Mouse (Mus musculus) stomach, embryonic 15.5 days (tissue): ENCODE measurements around the gene 9930022D16Rik. TPM values are rescaled to one million over a fixed set of nuclear protein-coding genes. Genes with fewer than 3 reads are reported as not detected.

Experiments
- ATAC-seq: fragments of 200-750 bp; cut with Nextera tagmentation; 2 replicates; pipeline ENCODE4 v1.8.0; 2017; ENCODE audit warnings: low read depth, moderate number of reproducible peaks, moderate TSS enrichment; ENCODE audit not compliant: insufficient read depth, low FRiP score
- H3K27ac ChIP-seq: fragments of 300-500 bp; sonication (generic); 2 replicates; pipeline ENCODE4 v1.5.1; 2015; ENCODE audit warnings: mild to moderate bottlenecking, inconsistent platforms
- H3K27me3 ChIP-seq: fragments of 300-500 bp; sonication (generic); replicated peaks from 2 replicates; pipeline ENCODE4 v1.6.1; 2015; ENCODE audit warnings: inconsistent platforms
- H3K36me3 ChIP-seq: fragments of 300-500 bp; sonication (generic); 2 replicates; pipeline ENCODE4 v1.6.1; 2015; ENCODE audit warnings: inconsistent platforms
- H3K4me1 ChIP-seq: fragments of 300-500 bp; sonication (generic); 2 replicates; pipeline ENCODE4 v1.6.1; 2015; ENCODE audit warnings: inconsistent platforms
- H3K4me2 ChIP-seq: fragments of 300-500 bp; sonication (generic); 2 replicates; pipeline ENCODE4 v1.6.1; 2015; ENCODE audit warnings: mild to moderate bottlenecking, inconsistent platforms
- H3K4me3 ChIP-seq: fragments of 300-500 bp; sonication (generic); replicated peaks from 2 replicates; pipeline ENCODE4 v1.5.1; 2015; ENCODE audit warnings: inconsistent platforms
- H3K9ac ChIP-seq: fragments of 300-500 bp; sonication (generic); 2 replicates; pipeline ENCODE4 v1.6.1; 2015; ENCODE audit warnings: inconsistent platforms
- H3K9me3 ChIP-seq: fragments of 300-500 bp; sonication (generic); 2 replicates; pipeline ENCODE4 v1.6.1; 2016; ENCODE audit warnings: inconsistent platforms
- WGBS: fragments of 180-500 bp; shearing (Covaris S2); methylation state at CpG from one replicate; pipeline ENCODE4 v1.1.7; 2015; 5-methylcytosine and 5-hydroxymethylcytosine counted together
- polyA plus RNA-seq: library from polyadenylated mRNA; unstranded; fragments of >200 nt; fragmentation: Nextera tagmentation; extraction: Ambion mirVana; gene quantifications from 2 replicates; pipeline ENCODE4 v1.2.1, GENCODE M21; 2015

The 9930022D16Rik gene
- polyA plus RNA-seq, 1 experiment from 2014 or later: not detected

DNA sequence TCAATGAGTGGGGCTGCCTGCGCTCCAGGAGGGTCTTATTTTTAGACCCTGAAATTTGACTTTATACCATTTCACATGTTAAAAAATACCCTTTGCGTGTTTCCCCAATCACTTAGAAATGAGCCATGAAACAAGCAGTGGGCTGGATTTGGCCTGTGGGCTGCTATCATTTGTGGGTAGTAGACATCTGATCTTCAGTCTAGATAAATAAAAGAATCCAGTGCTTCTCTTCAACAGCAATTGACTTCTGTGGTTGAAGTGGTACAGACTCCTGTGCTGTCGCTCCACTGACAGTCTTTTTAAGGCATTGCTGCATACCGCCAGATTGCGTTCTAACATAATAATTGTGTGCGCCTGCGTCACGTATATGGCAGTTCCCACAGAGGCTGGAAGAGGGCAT, 28.4 kb upstream of the 9930022D16Rik start:
- Histone ChIP-seq H3K9me3 (no peaks in the 10 kb centered on the region), H3K4me1 (0 out of 2 replicates have a peak, but pooled peaks cover 10% of the 10 kb centered on the region), H3K4me3 (no peak overlapping the region), H3K27me3 (no peaks in the 10 kb centered on the region), H3K4me2 (no peak overlapping the region), H3K36me3 (no peaks in the 10 kb centered on the region), H3K27ac (no peak overlapping the region), H3K9ac (no peak overlapping the region)
- ATAC-seq: no peak
- 90% methylated on average over 8 of the region's 8 CpGs for WGBS

DNA sequence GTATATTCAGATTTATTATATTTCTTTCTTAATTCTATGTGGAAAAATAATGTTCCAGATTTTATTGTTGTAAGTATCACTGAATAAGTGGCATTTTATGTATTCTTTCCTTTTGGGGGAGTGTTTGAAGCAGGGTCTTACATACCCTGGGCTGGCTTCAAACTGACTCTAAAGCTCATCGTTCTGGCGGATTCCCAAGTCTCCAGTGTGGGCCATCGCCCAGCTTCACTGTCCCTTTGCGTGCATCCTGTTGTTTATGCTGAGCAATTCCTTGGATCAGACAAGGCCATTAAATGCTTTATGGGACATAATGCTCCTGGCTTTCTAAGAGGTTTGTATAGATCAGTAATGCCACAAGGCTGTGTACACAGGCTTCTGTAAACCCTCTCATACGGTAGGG, 24.7 kb upstream of the 9930022D16Rik start:
- H3K9me3 ChIP-seq: no peaks in the 10 kb centered on the region
- ATAC-seq: no peak
- H3K9ac ChIP-seq: no peak overlapping the region
- no peak overlapping the region for H3K4me3 ChIP-seq
- no peak overlapping the region for H3K4me2 ChIP-seq
- no peak overlapping the region for H3K27ac ChIP-seq
- H3K36me3 ChIP-seq: no peaks in the 10 kb centered on the region
- 0 out of 2 replicates have a peak, but pooled peaks cover 10% of the 10 kb centered on the region for H3K4me1 ChIP-seq
- WGBS: 62% methylated on average over 5 of the region's 5 CpGs
- no peaks in the 10 kb centered on the region for H3K27me3 ChIP-seq

DNA sequence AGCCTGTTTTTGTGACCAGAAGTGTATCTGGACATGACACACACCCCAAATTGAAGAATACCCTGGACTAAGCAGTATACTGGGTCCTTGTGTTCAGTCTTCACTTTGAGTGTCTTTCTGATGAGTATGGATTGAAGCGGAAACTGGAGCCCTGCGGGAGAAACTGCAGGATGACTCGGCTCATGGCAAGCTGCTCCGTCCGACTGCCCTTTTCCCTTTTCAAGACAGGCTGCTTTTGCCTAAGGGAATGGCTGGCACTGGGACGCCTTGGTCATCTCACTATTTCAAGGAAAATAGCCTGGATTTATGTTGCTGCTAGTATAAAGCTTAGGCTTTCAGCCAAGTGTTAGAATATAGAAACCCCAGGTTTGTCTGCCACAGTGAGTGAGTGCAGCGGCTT, 22.5 kb upstream of the 9930022D16Rik start:
- Histone ChIP-seq H3K27me3 (no peaks in the 10 kb centered on the region), H3K36me3 (peaks cover 8% of the 10 kb centered on the region), H3K4me3 (no peak overlapping the region), H3K4me1 (0 out of 2 replicates have a peak, but pooled peaks cover 10% of the 10 kb centered on the region), H3K9ac (no peak overlapping the region), H3K27ac (no peak overlapping the region), H3K9me3 (no peaks in the 10 kb centered on the region), H3K4me2 (no peak overlapping the region)
- WGBS: 92% methylated on average over 7 of the region's 7 CpGs
- ATAC-seq: no peak

DNA sequence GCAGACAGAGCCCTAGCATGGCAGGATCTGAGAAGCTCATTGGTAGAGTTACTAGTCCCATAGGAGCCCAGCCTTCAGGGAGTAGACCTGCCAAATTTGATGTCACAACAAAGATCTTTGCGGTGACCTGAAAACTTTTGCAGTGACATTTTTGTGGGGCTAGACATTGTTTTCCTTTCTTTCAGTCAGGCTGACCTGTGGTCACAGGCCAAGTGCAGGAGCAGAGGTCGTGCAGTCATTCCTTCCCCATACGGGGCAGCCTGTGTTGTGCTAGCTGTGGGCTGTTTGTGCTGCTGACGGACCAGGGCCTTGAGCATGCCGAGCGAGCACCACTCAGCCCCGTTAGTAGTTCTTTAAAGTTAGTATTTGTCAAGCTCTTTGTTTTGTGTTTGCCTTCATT, 22.0 kb upstream of the 9930022D16Rik start:
- Histone ChIP-seq H3K27me3 (no peaks in the 10 kb centered on the region), H3K4me1 (0 out of 2 replicates have a peak, but pooled peaks cover 10% of the 10 kb centered on the region), H3K36me3 (peaks cover 11% of the 10 kb centered on the region), H3K9ac (no peak overlapping the region), H3K4me2 (no peak overlapping the region), H3K4me3 (no peak overlapping the region), H3K9me3 (no peaks in the 10 kb centered on the region), H3K27ac (no peak overlapping the region)
- ATAC-seq: no peak
- WGBS: 66% methylated on average over 7 of the region's 7 CpGs

DNA sequence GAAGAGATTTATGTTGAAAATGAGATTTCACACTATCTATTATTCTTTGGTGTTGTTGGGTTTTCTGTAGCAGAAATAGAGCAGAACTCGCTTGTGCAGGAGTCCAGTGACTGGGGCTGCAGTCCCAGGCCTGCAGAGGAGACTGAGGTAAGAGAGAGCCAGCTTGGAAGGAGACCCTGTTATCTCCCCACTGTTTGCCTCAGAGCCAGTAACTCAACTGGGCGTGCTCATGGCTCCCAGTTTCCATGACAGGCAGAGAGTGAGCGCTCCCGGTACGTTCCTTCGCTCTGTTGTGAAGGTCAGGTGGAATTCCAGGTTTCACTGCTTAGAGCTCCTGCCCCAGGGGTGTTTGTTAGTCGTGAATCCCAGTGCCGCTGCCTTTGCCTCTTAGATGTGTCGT, 21.1 kb upstream of the 9930022D16Rik start:
- no peak overlapping the region for H3K27ac ChIP-seq
- H3K27me3 ChIP-seq: no peaks in the 10 kb centered on the region
- peaks cover 17% of the 10 kb centered on the region for H3K36me3 ChIP-seq
- H3K4me1 ChIP-seq: 0 out of 2 replicates have a peak, but pooled peaks cover 10% of the 10 kb centered on the region
- no peaks in the 10 kb centered on the region for H3K9me3 ChIP-seq
- no peak overlapping the region for H3K4me2 ChIP-seq
- no peak overlapping the region for H3K9ac ChIP-seq
- no peak overlapping the region for H3K4me3 ChIP-seq
- 79% methylated on average over 9 of the region's 9 CpGs for WGBS
- ATAC-seq: no peak

DNA sequence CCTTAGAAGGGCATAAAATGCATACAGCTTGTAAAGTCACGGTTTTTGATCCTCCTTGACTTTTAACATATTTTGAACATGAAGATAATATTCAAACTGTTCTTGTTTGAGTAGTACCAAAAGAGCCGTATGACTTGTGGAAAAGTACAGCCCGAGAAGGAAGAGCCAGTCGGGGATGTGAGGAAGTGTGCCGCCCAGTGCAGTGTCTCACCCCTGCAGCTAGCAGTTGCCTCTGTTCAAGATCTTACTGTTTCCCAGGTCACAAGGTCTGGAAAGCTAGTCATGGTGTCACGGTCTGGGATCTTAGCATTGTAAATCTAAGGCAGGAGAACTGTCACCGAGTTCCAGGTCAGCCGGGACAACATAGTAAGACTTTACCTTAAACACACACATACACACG, 19.0 kb upstream of the 9930022D16Rik start:
- H3K36me3 ChIP-seq: peaks cover 17% of the 10 kb centered on the region
- ATAC-seq: no peak
- WGBS: 85% methylated on average over 9 of the region's 9 CpGs

DNA sequence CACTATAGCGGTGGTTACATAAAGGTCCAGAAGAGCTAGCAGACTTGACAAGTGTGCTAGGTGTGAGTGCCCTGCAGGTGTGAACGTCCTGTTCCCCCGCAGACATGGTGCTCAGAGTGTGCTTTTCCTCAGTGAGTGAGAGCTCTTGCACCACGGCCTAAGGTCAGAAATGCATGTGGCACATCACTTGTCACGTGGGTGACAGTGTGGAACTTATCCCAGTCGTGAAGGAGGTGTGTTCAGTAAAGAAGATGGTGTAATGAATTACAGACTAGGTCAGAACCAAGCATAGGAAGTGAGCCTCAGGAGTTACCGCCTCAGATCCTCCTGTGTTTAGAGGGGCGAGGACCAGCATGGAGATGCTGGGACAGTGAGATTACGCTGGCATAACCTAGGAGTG, 18.4 kb upstream of the 9930022D16Rik start:
- peaks cover 17% of the 10 kb centered on the region for H3K36me3 ChIP-seq
- no peaks in the 10 kb centered on the region for H3K4me1 ChIP-seq
- ATAC-seq: no peak
- no peak overlapping the region for H3K27ac ChIP-seq
- H3K9ac ChIP-seq: no peak overlapping the region
- 89% methylated on average over 9 of the region's 9 CpGs for WGBS
- no peaks in the 10 kb centered on the region for H3K27me3 ChIP-seq
- no peaks in the 10 kb centered on the region for H3K9me3 ChIP-seq
- H3K4me3 ChIP-seq: no peak overlapping the region
- H3K4me2 ChIP-seq: no peak overlapping the region

More for the DNA sequence above, 19.0 kb upstream of the 9930022D16Rik start:
- H3K27ac ChIP-seq: no peak overlapping the region
- no peaks in the 10 kb centered on the region for H3K4me1 ChIP-seq
- H3K4me2 ChIP-seq: no peak overlapping the region
- no peak overlapping the region for H3K4me3 ChIP-seq
- H3K9me3 ChIP-seq: no peaks in the 10 kb centered on the region
- no peak overlapping the region for H3K9ac ChIP-seq
- H3K27me3 ChIP-seq: no peaks in the 10 kb centered on the region

DNA sequence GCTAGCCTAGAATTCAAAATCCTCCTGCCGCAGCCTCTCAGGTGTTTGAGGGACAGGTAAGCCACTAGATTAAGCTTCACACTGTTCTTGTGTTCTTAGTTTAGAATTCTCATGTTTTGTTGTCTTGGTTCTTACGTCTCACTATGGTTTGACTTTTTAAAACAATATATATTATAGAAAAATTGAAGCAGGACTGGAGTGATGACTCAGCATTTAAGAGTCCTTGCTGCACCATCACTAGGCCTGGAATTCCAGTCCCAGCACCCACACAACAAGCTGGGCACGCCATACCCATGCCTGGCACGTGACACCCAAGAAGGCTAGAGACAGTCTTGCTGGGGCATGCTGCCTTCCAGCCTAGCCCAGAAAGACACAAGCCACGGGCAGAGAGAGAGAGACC, 7.3 kb upstream of the 9930022D16Rik start:
- Histone ChIP-seq H3K36me3 (no peaks in the 10 kb centered on the region), H3K4me1 (no peaks in the 10 kb centered on the region), H3K4me3 (no peak overlapping the region), H3K9me3 (no peaks in the 10 kb centered on the region), H3K4me2 (no peak overlapping the region), H3K27ac (no peak overlapping the region), H3K9ac (no peak overlapping the region), H3K27me3 (no peaks in the 10 kb centered on the region)
- 86% methylated on average over 5 of the region's 5 CpGs for WGBS
- ATAC-seq: no peak

DNA sequence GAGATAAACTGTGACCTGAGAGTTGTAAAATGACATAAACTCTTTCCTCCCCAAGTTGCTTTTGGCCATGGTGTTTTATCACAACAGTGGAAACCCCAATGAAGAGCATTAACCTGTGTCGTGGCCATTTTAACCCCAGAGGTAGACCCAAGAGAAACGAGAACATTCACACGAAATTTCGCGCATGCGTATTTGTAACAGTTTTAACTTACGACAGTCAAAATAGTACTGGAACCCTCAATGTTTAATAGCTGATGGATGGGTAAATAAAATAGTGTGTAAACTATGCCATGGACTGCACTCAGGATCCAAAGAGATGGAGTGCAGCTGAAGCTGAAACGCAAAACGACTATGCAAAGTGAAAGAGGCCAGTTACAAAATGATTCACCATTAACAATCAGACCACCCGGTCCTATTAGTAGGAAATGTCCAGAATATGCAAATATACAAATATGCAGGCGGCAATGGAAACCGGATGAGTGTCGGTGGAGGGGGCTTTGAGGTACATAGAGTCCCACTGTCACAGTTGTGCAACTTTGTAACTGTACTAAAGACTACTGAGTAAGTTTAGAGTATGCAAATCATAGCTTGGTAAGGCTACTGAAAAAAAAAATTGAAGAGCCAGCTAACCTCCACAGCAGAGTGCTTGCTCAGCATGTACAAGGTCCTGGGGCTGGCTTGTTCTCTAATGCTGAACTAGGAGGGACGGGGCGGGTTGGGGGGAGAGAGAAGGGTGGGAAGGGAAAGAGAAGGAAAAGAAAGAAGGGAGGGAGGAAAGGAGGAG, 3.3 kb upstream of the 9930022D16Rik start:
- no peaks in the 10 kb centered on the region for H3K27me3 ChIP-seq
- H3K36me3 ChIP-seq: no peaks in the 10 kb centered on the region

DNA sequence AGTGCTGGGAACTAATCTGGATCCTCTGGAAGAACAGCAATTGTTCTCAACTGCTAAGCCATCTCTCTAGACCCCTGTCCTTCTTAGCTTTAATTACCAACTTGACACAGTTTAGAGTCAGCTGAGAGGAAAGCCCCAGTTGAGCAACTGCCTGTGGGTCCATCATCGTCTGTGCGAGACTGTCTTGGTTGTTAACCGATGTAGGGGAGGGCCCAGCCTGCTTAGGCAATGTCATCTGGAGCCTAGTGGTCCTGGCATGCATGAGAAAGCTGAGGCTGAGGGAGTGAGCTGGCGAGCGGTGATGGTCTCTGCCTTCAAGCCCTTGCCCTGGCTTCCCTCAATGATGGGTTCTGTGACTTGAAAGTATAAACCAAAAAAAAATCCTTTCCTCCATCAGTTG, 1.1 kb downstream of the 9930022D16Rik start:
- Histone ChIP-seq H3K4me2 (no peak overlapping the region), H3K27ac (no peak overlapping the region), H3K27me3 (no peaks in the 10 kb centered on the region), H3K9ac (no peak overlapping the region), H3K4me1 (no peaks in the 10 kb centered on the region), H3K36me3 (no peaks in the 10 kb centered on the region), H3K4me3 (no peak overlapping the region), H3K9me3 (no peaks in the 10 kb centered on the region)
- no peak for ATAC-seq
- 88% methylated on average over 5 of the region's 5 CpGs for WGBS

More for the DNA sequence above, 3.3 kb upstream of the 9930022D16Rik start:
- no peak for ATAC-seq
- Histone ChIP-seq H3K27ac (no peak overlapping the region), H3K4me1 (no peaks in the 10 kb centered on the region), H3K9me3 (no peaks in the 10 kb centered on the region), H3K9ac (no peak overlapping the region), H3K4me2 (no peak overlapping the region), H3K4me3 (no peak overlapping the region)
- 81% methylated on average over 15 of the region's 15 CpGs for WGBS

DNA sequence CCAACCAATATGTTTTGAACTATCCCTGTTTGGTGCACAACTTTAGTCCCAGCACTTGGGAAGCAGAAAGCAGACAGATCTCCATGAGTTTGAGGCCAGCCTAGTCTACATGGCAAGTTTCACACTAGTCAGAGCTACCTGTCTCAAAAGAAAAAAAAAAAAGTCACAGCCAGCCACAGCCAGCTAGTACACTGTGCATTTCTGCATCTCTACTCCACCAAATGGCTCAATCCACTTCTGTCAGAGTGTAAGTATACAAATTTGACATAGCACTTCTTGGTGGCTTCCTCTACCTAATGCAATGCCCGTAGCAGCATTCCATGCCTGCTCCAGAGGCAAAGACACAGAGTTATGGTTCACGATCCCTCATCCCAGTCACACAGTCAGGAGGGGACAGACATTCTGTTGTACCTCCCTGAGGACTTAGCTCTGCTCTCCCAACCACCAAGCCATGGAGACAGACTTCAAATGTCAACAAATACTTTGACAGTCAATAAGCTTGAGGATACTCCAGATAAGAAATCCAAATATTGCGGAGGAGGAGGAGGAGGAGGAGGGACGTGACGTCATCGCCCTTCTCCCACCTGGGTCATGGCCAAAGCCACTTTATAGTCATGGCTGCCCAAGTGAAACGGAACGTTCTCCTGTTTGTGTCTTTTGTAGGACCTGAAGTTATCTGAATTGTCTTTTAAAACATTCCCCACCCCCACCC, 3.1 kb downstream of the 9930022D16Rik start:
- no peaks in the 10 kb centered on the region for H3K4me1 ChIP-seq
- H3K27ac ChIP-seq: no peak overlapping the region
- no peaks in the 10 kb centered on the region for H3K36me3 ChIP-seq
- no peak for ATAC-seq
- no peak overlapping the region for H3K4me3 ChIP-seq
- no peak overlapping the region for H3K9ac ChIP-seq
- H3K27me3 ChIP-seq: no peaks in the 10 kb centered on the region
- no peaks in the 10 kb centered on the region for H3K9me3 ChIP-seq
- WGBS: 56% methylated on average over 8 of the region's 8 CpGs
- no peak overlapping the region for H3K4me2 ChIP-seq

DNA sequence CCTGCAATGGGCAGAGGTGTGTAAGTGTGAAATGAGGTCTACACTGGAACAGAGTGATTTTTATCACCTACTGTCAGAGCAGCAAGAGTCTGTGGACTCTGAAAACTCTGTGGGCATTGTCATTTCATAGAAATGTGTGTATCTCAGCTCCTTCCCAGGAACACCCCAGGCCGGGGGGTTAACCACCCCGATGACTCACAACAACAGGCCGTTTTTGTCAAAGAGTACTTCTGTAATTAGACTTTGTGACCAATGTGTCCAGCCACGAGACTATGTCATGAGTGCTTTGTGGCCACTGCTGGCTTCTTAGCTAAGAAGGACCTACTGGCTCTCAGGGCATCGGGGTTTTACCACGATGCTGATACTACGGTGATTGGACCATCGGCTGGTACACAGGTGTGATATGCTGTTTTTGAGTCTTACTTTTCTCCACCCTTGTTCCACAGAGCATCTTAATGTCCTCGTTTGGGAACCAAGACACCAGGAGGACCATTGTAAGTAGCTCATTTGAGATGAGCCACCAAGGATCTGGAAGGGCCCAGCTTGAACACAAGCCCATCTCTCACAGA, 3.8 kb downstream of the 9930022D16Rik start:
- no peak for ATAC-seq
- no peaks in the 10 kb centered on the region for H3K36me3 ChIP-seq
- H3K4me2 ChIP-seq: no peak overlapping the region
- no peak overlapping the region; the same call in 1 of the 2 replicates for H3K9ac ChIP-seq
- H3K27me3 ChIP-seq: no peaks in the 10 kb centered on the region
- no peaks in the 10 kb centered on the region for H3K9me3 ChIP-seq
- H3K4me3 ChIP-seq: no peak overlapping the region
- 81% methylated on average over 9 of the region's 9 CpGs for WGBS
- H3K27ac ChIP-seq: no peak overlapping the region
- H3K4me1 ChIP-seq: no peaks in the 10 kb centered on the region
